ENCODE assay signal across 21 mouse cellular contexts in the genomic region with DNA sequence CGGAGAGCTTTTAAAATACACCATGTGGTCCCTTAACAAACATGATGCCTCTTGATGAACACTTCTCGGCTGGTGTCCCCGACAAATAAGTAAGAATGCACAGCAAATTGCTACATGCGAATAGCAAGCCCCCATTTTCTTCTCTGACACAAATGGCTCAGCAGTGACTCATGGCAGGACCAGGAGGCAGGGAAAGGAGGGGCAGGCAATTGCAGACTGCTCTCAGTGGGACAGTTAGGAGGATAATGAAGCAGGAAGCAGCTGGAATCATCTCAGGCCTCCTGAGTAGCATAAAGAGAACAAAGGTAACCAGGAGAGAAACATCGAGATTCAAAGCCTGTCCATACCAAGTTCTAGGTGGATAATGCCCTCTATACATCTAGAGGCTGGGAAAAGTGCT.
A peak's percentile ranks its signal among the peaks of the same experiment; 100 is the strongest.
DNase-seq lines count a peak whose midpoint lies in the region; ATAC-seq lines count a peak whose summit lies in the region.
"Had no signal": no experiment of that assay in that cellular context is flagged by ENCODE, and none has a peak within 500 bp of the region (broad histone marks: within the 10 kb centered on the region; RNA-seq: fewer than 3 reads in every experiment).

No protein-coding gene starts in this region.

- no peak overlapping the region for H3K4me2 ChIP-seq in forebrain, embryonic 13.5 days
- H3K4me2 ChIP-seq in forebrain, embryonic 11.5 days (ENCODE audit: low read depth, low read length, severe bottlenecking) = no peak overlapping the region
- no peak overlapping the region for H3K4me2 ChIP-seq in neural tube, embryonic 11.5 days (ENCODE audit: low read depth)
- no peak overlapping the region for H3K4me2 ChIP-seq in neural tube, embryonic 12.5 days (replicated peaks)
- H3K4me2 ChIP-seq: embryonic facial prominence, embryonic 15.5 days; heart, embryonic 13.5 days had no signal

- no peaks in the 10 kb centered on the region for H3K9me3 ChIP-seq in forebrain, embryonic 13.5 days (replicated peaks)
- no peaks in the 10 kb centered on the region for H3K9me3 ChIP-seq in forebrain, embryonic 11.5 days (ENCODE audit: control insufficient read depth, low read length)
- H3K9me3 ChIP-seq in neural tube, embryonic 11.5 days (ENCODE audit: control insufficient read depth, low read length) = no peaks in the 10 kb centered on the region
- no peaks in the 10 kb centered on the region for H3K9me3 ChIP-seq in neural tube, embryonic 12.5 days
- H3K9me3 ChIP-seq: embryonic facial prominence, embryonic 15.5 days; heart, embryonic 13.5 days; midbrain, embryonic 10.5 days had no signal

- peak overlapping the region; percentile 59 for H3K27ac ChIP-seq in forebrain, embryonic 13.5 days
- H3K27ac ChIP-seq in forebrain, embryonic 11.5 days (ENCODE audit: low read depth, low read length) = no peak overlapping the region
- no peak overlapping the region for H3K27ac ChIP-seq in neural tube, embryonic 11.5 days (ENCODE audit: low read depth, low read length)
- peak overlapping the region; percentile 26; the same call in 1 of the 2 replicates for H3K27ac ChIP-seq in neural tube, embryonic 12.5 days
- H3K27ac ChIP-seq: embryonic facial prominence, embryonic 15.5 days; heart, embryonic 13.5 days; macrophage; midbrain, embryonic 10.5 days; stomach, postnatal 0 days had no signal

- no peak for DNase-seq in forebrain, embryonic 11.5 days (ENCODE audit: low spot score)
- DNase-seq in neural tube, embryonic 11.5 days (ENCODE audit: low spot score) = peak; percentile 46
- DNase-seq in neural tube, embryonic 10.5 days (ENCODE audit: extremely low spot score, low spot score) = no peak
- DNase-seq in gastrocnemius, adult 18-20 months (ENCODE audit: low spot score) = no peak
- DNase-seq in kidney, postnatal 14 days = no peak
- no peak for DNase-seq in lung, postnatal 10 days
- DNase-seq: adrenal gland, postnatal 14 days; cerebellum, adult 9-10 months; gastrocnemius, postnatal 25 days; heart, adult 18-20 months; heart, postnatal 14 days; kidney, adult 18-20 months; thymus, adult 2 months had no signal

- no peak overlapping the region for H3K9ac ChIP-seq in forebrain, embryonic 13.5 days
- H3K9ac ChIP-seq in forebrain, embryonic 11.5 days (ENCODE audit: low read length) = no peak overlapping the region
- no peak overlapping the region for H3K9ac ChIP-seq in neural tube, embryonic 11.5 days (ENCODE audit: low read length)
- no peak overlapping the region for H3K9ac ChIP-seq in neural tube, embryonic 12.5 days
- H3K9ac ChIP-seq: embryonic facial prominence, embryonic 15.5 days; heart, embryonic 13.5 days had no signal

- H3K4me3 ChIP-seq in forebrain, embryonic 13.5 days = no peak overlapping the region
- no peak overlapping the region for H3K4me3 ChIP-seq in forebrain, embryonic 11.5 days (ENCODE audit: low read depth, low read length)
- H3K4me3 ChIP-seq in neural tube, embryonic 11.5 days (ENCODE audit: low read depth, low read length) = no peak overlapping the region
- H3K4me3 ChIP-seq in neural tube, embryonic 12.5 days = no peak overlapping the region
- H3K4me3 ChIP-seq: embryonic facial prominence, embryonic 15.5 days; heart, embryonic 13.5 days; midbrain, embryonic 10.5 days had no signal

- ATAC-seq in forebrain, embryonic 13.5 days = no peak
- no peak for ATAC-seq in forebrain, embryonic 11.5 days (replicated peaks; ENCODE audit: low FRiP score)
- ATAC-seq in neural tube, embryonic 11.5 days (ENCODE audit: insufficient read depth, low FRiP score, low TSS enrichment) = 0 out of 2 replicates have a peak, but pooled peaks have one; percentile 48
- ATAC-seq in neural tube, embryonic 12.5 days (ENCODE audit: low FRiP score, low read depth) = peak; percentile 68
- ATAC-seq: inflammation-experienced regulatory T-cells, adult 6 months had no signal

- H3K36me3 ChIP-seq in forebrain, embryonic 13.5 days (ENCODE audit: poor library complexity, severe bottlenecking) = no peaks in the 10 kb centered on the region
- no peaks in the 10 kb centered on the region for H3K36me3 ChIP-seq in forebrain, embryonic 11.5 days (ENCODE audit: control insufficient read depth, insufficient read depth, low read length)
- H3K36me3 ChIP-seq in neural tube, embryonic 11.5 days (ENCODE audit: control insufficient read depth, insufficient read depth, low read length) = no peaks in the 10 kb centered on the region
- H3K36me3 ChIP-seq in neural tube, embryonic 12.5 days = no peaks in the 10 kb centered on the region
- H3K36me3 ChIP-seq: embryonic facial prominence, embryonic 15.5 days; heart, embryonic 13.5 days; midbrain, embryonic 10.5 days had no signal

- 37% methylated on average over 5 of the region's 5 CpGs for whole genome bisulfite sequencing in forebrain, embryonic 13.5 days
- 63% methylated on average over 5 of the region's 5 CpGs for WGBS in forebrain, embryonic 11.5 days
- WGBS in neural tube, embryonic 11.5 days = 54% methylated on average over 5 of the region's 5 CpGs
- 30% methylated on average over 5 of the region's 5 CpGs for WGBS in neural tube, embryonic 12.5 days

- H3K27me3 ChIP-seq in forebrain, embryonic 13.5 days = no peaks in the 10 kb centered on the region
- no peaks in the 10 kb centered on the region for H3K27me3 ChIP-seq in forebrain, embryonic 11.5 days (ENCODE audit: control insufficient read depth, insufficient read depth, low read length)
- no peaks in the 10 kb centered on the region for H3K27me3 ChIP-seq in neural tube, embryonic 11.5 days (ENCODE audit: control insufficient read depth, insufficient read depth, low read length)
- no peaks in the 10 kb centered on the region for H3K27me3 ChIP-seq in neural tube, embryonic 12.5 days (replicated peaks)
- H3K27me3 ChIP-seq: embryonic facial prominence, embryonic 15.5 days; heart, embryonic 13.5 days had no signal

- H3K4me1 ChIP-seq in forebrain, embryonic 13.5 days = peaks cover 41% of the 10 kb centered on the region
- peaks cover 7% of the 10 kb centered on the region; the same call in 1 of the 2 replicates for H3K4me1 ChIP-seq in forebrain, embryonic 11.5 days (replicated peaks; ENCODE audit: control insufficient read depth, insufficient read depth, low read length)
- peaks cover 3% of the 10 kb centered on the region; the same call in 1 of the 2 replicates for H3K4me1 ChIP-seq in neural tube, embryonic 11.5 days (ENCODE audit: control insufficient read depth, insufficient read depth, low read length)
- peaks cover 18% of the 10 kb centered on the region for H3K4me1 ChIP-seq in neural tube, embryonic 12.5 days
- H3K4me1 ChIP-seq: embryonic facial prominence, embryonic 15.5 days had no signal

Comparison
In these comparisons a context has a peak if more than half of its experiments do, and no peak if none do; other contexts are left out.
1. H3K27ac ChIP-seq: peak in forebrain, embryonic 13.5 days (single experiment) and neural tube, embryonic 12.5 days (single experiment); none in forebrain, embryonic 11.5 days (single experiment) and neural tube, embryonic 11.5 days (single experiment).
2. ATAC-seq: peak in neural tube, embryonic 11.5 days (single experiment) and neural tube, embryonic 12.5 days (single experiment); none in forebrain, embryonic 13.5 days (single experiment) and forebrain, embryonic 11.5 days (single experiment).